Mouse (Mus musculus) left cerebral cortex, postnatal 10 days (tissue): ENCODE measurements at regions not wholly inside any gene's neighbourhood (a gene's known extent, or its start where the extent isn't known, plus 50 kb on each side); places are given as distances from the start of the nearest gene placed in this dataset.

ENCODE experiments used
- DNase-seq, 2 experiments: peaks; one replicate each; pipeline ENCODE4 v3.0.0; 2021 to 2022; ENCODE audit warnings: low spot score in 2 of 2, mixed read lengths in 1 of 2; ENCODE audit errors: extremely low spot score in 1 of 2
- intact Hi-C: fragments of 180-260 bp; cut with DNase I; formaldehyde crosslinking; loops from one replicate; pipeline ENCODE4 v1.15.1; 2025

DNA sequence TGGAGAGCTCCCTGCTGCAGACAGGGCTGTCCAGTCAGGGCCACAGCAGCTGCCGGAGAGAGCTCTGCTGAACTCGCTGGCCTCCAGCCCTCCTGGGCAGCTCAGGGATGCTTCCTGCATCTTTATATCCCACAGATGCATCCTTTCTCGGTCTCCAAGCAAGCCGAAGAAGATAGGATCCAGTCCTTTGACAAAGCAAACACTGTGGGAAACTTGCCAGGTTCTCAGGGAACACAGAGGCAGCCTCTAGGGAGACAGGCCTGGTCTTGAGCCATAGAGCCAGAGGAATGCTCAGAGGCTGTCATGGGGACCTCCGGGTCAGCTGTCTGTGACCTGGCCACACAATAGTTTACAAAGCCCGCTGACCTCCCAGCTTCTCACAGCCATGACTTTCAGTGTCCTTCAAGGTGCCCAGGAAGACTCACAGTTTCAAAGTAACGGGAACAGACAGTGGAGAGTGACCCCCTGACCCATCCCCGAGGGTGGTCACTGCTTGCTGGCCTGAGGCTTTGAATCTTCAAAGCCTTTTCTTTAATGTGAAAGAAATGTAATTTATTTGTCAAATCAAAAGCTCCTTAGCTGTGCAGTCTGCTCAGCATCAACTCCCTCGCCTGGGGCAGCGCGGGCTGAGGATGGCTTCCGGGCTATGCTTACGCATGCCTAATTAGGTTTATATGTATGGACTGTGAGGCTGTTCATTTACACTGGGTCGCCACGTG lies 157.8 kb upstream of the Lrfn2 start:
- DNase-seq, result peak; percentile 36 to 78
- intact Hi-C loops, result no loop called here

DNA sequence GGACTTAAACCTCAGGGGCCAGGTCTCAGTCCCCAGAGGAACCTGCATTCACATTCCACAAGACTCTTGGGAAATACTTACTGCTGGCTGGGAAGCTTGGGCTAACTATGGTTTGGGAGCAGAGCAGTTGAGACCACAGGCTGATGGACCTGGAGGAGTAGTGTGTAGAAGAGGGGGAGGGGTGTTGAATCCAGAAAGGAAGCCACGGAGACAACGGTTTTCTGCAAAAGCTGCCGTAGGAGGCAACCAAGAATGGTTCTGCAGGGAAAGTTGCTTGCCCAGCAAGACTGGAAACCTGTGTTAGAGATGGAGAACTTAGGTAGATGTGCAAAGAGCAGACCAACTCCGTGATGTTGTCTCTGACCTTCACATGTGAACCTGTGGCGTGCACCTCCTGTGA lies 156.7 kb upstream of the Lrfn2 start:
- intact Hi-C loops, result no loop called here

DNA sequence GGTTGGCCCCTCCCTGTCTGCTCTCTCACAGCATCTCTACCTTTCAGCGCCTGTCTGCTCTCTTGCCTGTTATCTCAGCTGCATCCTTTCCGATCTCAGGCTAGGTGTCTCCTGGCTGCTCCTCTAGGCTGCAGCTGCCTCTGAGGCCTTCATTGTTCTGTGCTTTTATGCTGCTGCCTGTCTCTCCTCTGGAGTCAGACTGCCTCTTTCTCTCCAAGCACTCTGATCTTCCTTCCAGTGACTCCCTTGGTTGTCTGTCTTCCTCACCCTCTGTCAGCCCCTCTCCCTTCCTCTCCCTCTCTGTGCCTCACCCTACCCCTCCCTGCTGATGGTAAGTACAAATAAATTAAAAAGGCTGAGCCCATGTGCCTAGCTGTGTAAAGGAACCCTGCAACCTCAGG lies 155.7 kb upstream of the Lrfn2 start:
- no peak for DNase-seq
- intact Hi-C loops, result no loop called here

More for the DNA sequence above, 156.7 kb upstream of the Lrfn2 start:
- DNase-seq, result peak in 1 of 2 experiments; percentile 27

DNA sequence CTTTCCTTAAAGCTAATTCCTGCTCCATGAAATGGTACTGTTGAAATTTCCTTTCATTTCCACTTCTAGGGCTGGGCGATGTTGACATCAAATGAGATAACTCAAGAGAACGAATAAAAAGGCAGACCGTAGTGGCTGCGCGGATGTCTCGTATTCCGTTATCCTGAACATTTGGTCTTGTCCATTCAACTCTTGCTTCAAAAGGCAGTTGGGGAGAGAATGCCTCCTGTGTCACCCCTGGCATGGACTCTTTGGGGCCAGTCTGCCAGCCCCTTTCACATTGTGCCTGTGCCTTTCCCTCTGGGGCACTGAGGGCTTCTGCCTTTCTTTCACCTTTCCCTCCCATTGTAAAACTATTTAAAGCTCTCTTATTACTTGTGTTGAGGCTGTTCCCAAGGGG lies 152.0 kb upstream of the Lrfn2 start:
- DNase-seq, result no peak
- intact Hi-C loops, result no loop called here

DNA sequence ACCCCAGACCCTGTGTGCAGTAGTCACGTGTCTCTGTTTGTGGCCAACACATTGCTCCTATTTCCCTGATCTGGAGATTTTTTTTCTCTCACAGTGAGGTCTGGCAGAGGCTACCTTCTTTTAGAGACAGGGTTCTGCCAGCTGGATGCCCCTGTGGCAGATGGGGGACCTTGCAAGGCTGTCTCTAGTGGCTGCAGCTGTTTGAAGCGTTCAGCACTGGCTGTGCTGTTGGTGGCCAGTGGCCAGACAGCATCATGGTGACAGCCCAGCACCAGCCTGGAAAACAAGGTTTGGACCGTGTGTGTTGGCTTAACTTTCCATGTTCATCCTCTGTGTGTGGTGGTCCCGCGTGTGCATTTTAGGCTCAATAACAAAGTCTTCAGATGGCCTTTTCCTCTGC lies 147.8 kb upstream of the Lrfn2 start:
- intact Hi-C loops, result no loop called here
- DNase-seq, result no peak

DNA sequence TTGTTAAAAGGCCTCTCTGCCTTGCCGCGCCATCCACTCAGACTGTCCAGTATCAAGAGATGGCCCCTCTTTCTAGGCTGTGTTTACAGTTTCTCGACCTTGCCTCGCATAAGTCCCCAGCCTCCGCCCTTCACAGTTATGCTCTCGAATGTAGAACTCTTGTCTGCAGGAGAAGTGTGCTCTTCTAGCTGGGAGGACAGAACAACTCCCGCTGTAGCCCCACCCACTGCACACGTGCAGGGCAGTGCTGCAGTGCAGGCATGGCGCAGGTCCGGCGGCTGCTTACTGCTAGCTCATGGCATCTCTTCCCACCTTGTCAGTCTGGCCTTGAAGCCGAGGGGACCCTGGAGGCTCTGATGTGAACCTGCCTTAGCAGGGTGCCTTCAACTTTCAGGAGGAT lies 145.7 kb upstream of the Lrfn2 start:
- no peak for DNase-seq

DNA sequence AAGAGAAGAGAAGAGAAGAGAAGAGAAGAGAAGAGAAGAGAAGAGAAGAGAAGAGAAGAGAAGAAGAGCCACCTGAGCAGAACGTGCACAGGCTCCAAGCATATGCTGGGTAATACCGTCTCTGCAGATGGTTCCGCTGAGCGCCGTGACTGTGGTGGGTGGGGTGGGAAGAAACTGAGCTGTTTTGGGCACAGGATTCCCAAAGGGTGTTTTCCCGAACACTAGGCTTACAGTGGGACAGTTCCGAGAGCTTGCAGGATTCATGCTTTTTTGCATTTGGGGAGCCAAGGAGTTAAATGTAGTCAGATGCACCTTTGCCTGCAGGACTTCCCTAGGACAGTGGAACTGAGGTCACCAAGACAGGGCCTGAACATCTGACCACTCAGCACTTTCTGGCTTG lies 142.3 kb upstream of the Lrfn2 start:
- intact Hi-C loops, result no loop called here
- DNase-seq, result peak; percentile 38 to 44

More for the DNA sequence above, 145.7 kb upstream of the Lrfn2 start:
- intact Hi-C loops, result no loop called here

DNA sequence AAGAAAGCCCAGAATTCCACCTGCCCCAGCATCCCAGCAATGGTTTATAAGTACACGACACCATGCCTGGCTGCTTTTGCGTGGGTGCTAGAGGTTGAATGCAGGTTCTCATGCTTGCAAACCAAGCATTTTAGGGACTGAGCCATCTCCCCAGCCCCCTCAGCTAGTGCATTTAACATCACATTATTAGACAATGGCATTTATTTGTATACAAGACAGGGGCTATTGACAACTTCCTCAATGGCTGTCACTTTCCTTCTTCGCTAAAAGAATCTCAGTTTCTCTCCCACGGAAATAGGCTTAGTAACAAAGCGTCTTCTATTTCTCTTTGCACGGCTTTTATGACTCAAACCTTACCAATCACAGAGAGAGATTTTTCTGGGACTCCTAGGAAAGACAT lies 141.7 kb upstream of the Lrfn2 start:
- intact Hi-C loops, result no loop called here
- DNase-seq, result no peak

DNA sequence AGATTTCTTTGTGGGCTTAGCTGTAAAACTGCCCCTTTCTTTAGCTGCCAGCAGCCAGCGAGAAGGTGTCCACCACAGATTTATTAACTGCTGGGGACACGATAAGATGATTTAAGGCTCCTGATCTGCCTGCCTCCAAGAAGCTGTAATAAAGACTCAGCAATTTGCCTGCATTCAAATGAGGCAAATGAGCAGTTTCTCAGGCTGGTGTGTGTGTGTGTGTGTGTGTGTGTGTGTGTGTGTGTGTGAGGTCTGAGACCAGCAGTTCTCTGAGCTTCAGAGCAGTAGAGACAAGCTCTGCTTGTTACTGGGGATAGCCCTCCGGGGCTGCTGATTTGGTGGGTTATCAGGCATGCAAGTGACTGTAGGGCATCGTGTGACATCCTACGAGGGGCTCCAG lies 139.2 kb upstream of the Lrfn2 start:
- intact Hi-C loops, result no loop called here
- no peak for DNase-seq

DNA sequence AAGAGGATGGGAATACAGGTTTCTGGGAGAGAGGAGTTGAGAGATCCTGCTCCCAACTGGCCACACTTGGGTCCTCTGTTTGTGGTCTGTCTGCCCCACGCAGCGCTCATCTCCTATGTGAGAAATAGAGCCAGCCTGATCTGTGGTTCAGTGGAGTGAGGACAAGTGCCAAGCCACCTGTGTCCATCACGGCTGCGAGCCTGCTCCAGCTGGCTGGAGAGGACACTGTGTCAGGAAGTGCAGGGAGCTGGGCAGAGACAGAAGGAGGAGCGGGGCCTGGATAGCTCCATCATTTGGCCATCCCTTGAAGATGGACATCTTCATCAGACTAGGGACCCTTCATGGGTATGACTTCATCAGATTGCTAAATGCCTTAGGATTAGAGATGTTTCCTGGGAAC lies 136.4 kb upstream of the Lrfn2 start:
- DNase-seq, result no peak
- intact Hi-C loops, result no loop called here

DNA sequence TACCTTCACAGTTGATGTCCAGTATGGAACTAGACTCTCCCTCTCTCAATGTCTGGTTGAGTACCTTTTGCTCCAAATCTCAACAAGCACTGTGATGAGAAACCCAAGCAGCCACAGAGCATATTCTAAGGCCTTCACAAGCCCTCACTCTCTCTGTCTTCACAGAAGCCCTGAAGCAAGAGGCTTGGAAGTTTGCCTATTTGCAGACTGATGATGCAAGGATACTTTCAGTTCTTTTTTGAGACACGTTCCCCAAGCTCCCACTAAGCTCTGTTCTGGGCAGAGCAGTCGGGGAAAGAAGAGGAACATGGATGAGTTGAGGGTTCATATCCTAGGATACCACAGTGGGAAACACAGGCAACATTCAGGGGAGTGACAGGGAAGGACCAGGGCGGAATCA lies 134.0 kb upstream of the Lrfn2 start:
- DNase-seq, result no peak

DNA sequence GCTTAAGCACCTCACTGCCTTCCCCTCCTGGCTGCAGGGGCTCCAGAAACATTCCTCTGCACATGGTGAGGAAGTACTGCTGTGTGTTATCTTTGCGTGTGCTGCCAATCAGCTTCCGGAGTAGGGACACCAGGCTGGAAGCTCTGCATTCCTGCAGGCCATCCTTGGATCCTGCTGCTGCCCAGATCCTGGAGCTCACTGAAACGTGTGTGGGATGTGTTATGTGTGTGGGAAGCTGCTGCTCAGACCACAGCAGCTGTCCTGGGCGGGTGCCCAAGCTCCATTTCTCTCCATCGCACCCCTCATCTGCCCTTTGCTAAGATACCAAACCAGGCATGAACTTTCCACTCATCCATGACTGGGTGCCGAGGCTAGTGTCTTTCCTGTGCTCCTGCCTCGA lies 129.5 kb upstream of the Lrfn2 start:
- peak in 1 of 2 experiments; percentile 41 for DNase-seq
- intact Hi-C loops, result no loop called here

More for the DNA sequence above, 134.0 kb upstream of the Lrfn2 start:
- intact Hi-C loops, result no loop called here

DNA sequence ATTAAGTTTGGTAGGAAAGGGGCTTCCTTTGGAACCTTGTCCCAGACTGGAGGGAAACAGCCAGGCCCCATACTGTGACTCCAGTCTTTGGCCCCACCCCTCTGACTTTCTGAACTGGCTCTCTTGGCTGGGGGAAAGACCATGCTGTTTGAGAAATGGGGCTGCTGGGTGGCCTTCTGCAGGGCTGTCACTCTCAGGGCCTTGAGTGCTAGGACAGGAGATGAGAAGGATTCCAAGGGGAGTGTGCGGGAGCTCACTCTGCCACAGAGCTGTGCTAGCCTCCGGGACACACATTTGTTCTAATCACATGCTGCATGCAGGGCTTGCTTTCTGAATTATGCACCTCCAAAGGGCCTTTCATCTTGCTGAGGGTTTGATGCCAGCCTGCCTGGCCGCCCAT lies 124.3 kb upstream of the Lrfn2 start:
- no peak for DNase-seq
- intact Hi-C loops, result no loop called here

DNA sequence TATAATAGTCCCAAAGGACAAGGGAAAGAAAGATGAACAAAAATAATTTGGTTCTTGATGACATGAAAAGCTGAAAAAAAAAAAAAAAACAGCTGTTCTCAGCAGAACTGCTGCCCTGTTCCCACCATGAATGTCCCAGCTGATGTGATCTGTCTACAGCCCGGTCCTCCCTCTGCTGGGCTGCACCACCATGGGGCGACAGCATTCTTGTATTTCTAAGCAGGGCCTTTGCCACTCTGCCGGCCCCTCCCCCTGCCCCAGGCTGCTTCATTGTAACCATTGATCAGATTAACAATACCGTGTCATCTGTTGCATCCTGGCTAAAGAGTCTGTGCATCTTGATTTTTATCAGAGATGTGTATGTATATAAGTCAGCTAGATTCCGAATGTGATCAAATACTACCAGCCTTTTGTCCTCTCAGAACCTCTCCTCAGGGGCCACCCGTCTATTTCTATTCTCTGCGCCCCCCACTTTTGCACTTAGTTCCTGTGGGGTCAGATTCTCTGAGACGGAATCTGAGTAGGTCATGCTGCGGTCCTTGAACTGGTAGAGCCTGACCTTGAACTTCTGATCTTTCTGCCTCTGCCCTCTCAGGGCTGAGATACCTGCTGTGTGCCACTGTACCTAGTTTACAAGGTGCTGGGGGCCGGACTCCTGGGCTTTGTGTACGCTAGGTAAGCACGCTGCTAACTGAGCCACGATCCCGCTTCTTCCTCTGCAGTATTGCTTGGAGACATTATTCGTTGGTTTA lies 117.2 kb upstream of the Lrfn2 start:
- DNase-seq, result no peak
- intact Hi-C loops, result no loop called here

DNA sequence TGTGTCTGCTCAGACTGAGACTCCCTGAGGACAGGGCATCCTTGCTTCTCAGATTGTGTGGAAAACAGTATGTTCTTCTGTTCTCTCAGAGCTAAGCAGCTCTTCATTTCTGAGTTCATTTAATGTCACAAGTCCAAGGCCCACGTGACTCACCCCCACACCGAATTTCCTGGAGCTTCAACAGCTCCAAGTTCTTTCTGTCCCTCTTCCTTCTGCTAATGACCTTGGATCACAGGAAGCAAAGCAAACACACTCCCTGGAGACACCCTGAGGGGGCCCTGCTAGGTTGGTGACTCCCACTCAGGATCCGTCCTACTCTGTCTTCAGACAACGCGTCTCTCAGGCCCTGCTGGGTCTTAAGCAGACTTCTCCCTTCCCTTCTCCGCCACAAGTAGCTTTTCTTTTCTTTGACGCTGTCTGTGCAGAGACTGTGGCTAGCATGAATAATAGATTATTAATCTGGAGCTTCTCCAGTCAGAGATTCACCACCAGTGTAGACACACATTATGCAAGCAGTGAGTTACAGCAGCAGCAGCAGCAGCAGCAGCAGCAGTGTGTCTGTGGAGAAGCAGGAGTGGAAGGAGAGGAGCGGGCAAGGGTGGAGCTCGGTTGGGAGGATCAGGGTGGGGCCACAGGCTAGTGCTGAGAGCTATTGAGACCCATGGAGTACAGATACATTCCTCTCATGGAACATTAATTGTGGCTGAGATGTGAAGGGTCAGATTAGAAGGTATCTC lies 115.4 kb upstream of the Lrfn2 start:
- peak in 1 of 2 experiments; percentile 51 for DNase-seq
- intact Hi-C loops, result no loop called here

DNA sequence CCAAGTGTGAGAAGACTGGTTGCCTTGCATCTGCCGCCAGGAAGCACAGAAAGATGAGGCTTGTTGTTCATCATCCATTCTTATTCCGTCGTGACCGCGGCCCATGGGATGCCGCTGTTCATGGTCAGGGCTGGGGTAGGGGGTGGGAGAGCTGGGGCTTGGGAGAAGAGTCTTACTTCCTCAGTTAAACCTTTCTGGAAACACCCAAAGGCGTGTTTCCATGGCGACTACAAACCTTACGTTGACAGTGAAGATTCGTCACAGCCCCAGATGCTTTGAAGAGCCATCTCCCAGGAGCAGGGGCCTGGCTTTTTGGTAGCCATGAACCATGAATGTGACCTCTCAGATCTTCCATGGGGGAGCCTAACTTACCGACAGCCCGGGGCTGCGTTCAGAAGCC lies 114.6 kb upstream of the Lrfn2 start:
- intact Hi-C loops, result no loop called here
- no peak for DNase-seq

DNA sequence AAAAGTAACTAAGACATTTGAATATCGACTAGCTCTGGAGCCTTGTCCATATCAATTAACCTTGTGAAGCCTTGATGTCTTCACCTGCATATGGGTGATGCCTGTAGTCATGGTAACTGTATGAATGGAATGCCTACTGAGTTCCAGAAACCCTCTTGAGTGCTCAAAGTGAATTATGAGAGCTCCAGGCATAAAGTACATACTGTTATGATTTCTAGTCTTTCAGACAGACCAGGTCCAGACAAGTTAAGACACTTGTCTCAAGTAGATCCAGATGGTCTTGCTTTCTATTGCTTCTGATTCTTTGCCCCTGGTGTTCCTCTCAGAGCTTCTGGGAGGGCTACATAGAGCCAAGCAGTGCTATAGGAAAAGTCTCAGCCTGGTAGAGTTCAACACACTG lies 112.5 kb upstream of the Lrfn2 start:
- DNase-seq, result no peak
- intact Hi-C loops, result no loop called here

DNA sequence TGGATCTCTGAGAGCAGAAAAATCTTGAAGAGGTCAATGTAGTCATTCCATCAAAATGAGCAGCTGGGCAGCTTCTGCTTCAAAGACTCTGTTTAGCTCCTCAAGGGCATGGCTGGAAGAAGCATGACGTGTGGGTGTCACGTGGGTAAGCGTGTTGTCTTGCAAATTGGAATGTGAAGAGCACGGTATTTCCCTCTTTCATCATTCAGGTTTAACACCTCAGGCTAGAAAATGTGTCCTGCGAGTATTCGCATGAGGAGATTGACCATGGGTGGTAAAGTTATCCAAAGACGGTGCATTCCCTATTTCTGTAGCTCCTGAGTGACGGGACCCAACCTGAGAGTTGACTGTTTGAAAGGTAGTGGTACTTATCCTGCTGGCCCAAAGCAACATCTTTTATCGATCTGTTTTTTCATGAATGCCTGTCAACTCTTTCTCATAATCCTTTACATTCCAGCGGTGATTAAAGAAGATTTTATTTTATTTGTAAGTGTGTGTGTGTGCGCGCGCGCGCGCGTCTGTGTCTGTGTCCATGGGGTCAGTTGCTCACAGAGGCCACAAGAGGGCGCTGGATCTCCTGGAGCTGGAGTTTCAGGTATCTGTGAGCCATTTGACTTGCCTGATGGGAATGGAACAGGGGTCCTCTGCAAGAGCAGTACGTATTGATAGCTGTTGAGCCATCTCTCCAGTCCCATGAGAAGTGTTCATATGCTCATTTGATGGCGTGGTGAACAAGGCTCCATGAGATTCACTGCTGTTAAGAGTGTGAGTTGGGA lies 109.9 kb upstream of the Lrfn2 start:
- DNase-seq, result no peak
- intact Hi-C loops, result no loop called here

DNA sequence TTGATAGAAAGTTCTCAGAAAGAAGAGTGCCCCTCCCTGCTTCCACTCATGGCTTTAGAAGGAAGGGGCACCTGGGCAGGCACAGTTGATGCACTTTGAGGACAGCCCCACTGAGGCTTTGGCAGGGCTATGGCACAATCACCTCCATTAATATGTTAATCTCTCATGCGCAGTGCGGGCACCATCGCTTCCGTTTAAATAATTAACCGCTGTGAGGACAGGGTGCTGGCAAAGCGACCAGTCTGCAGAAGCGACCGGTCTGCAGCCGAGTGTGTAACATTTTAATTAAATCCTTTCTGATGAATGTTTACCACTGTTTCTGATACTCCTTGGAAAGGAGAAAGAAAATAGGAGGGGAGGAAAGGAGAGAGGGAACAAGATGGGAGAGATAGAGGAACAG lies 108.3 kb upstream of the Lrfn2 start:
- intact Hi-C loops, result no loop called here
- no peak for DNase-seq
